Mouse (Mus musculus) thymus, adult 2 months (tissue): ENCODE data around the gene Gm5458.

Source experiments
- CTCF ChIP-seq: fragments of 200-500 bp; IDR thresholded peaks from 2 replicates; pipeline ENCODE4 v1.5.1; 2012; ENCODE audit warnings: mild to moderate bottlenecking, control low read depth, low read length, moderate library complexity, borderline replicate concordance; ENCODE audit not compliant: control insufficient read depth, poor library complexity, insufficient read depth; ENCODE audit errors: extremely low read depth
- POLR2A ChIP-seq: fragments of 200-500 bp; IDR thresholded peaks from 2 replicates; pipeline ENCODE4 v1.6.1; 2012; ENCODE audit warnings: mild to moderate bottlenecking, low read length, control low read depth, moderate library complexity; ENCODE audit not compliant: control insufficient read depth, poor library complexity, insufficient read depth; ENCODE audit errors: extremely low read depth

- TF ChIP-seq CTCF (no peak), POLR2A (no peak)
Measured at GRCm38 (mm10) chr14:19646232-19646631, 43.9 kb upstream of the Gm5458 start.
